Mouse (Mus musculus) erythroblast, embryonic 14.5 days (primary cell): ENCODE measurements around the gene Cse1l. TPM values are rescaled to one million over a fixed set of nuclear protein-coding genes. Genes with fewer than 3 reads are reported as not detected.

ENCODE experiments used
- H3K27me3 ChIP-seq: 2 replicates; pipeline ENCODE4 v1.6.1; 2012; ENCODE audit warnings: inconsistent platforms; ENCODE audit not compliant: control insufficient read depth
- H3K36me3 ChIP-seq: 2 replicates; pipeline ENCODE4 v1.6.1; 2012; ENCODE audit warnings: mild to moderate bottlenecking, inconsistent platforms; ENCODE audit not compliant: control insufficient read depth
- H3K4me1 ChIP-seq: 2 replicates; pipeline ENCODE4 v1.6.1; 2012; ENCODE audit warnings: inconsistent platforms; ENCODE audit not compliant: control insufficient read depth
- H3K4me3 ChIP-seq: replicated peaks from 2 replicates; pipeline ENCODE3; 2012; ENCODE audit warnings: moderate library complexity, mild to moderate bottlenecking, inconsistent platforms
- H3K9me3 ChIP-seq: 2 replicates; pipeline ENCODE4 v1.6.1; 2012; ENCODE audit warnings: low read length, inconsistent platforms, mixed read lengths; ENCODE audit not compliant: control insufficient read depth
- GATA1 ChIP-seq: IDR thresholded peaks from 2 replicates; pipeline ENCODE4 v1.6.1; 2012; ENCODE audit warnings: low read length, inconsistent platforms, mixed read lengths
- TAL1 ChIP-seq: IDR thresholded peaks from 3 replicates; pipeline ENCODE4 v1.6.1; 2012; ENCODE audit warnings: low read length, inconsistent platforms, mixed read lengths
- polyA plus RNA-seq: library from polyadenylated mRNA; stranded (reverse); fragments of >175 nt; gene quantifications from 2 replicates; pipeline ENCODE4 v1.2.3, GENCODE M21; 2012

Gene Cse1l
- polyA plus RNA-seq, 1 experiment = 0.16 TPM

GRCm38 (mm10) chr2:166875561-166875960, 30.3 kb upstream of the Cse1l start:
- Histone ChIP-seq H3K27me3 (no peaks in the 10 kb centered on the region), H3K4me3 (no peak overlapping the region), H3K4me1 (no peaks in the 10 kb centered on the region), H3K9me3 (no peaks in the 10 kb centered on the region), H3K36me3 (peaks cover 89% of the 10 kb centered on the region)
- no peak for TF ChIP-seq TAL1
- TF ChIP-seq GATA1 = no peak

GRCm38 (mm10) chr2:166876331-166876730, 29.5 kb upstream of the Cse1l start:
- no peak overlapping the region for H3K4me3 ChIP-seq
- TF ChIP-seq TAL1 (no peak), GATA1 (no peak)
- no peaks in the 10 kb centered on the region for H3K9me3 ChIP-seq
- no peaks in the 10 kb centered on the region for H3K4me1 ChIP-seq
- H3K36me3 ChIP-seq = peaks cover 89% of the 10 kb centered on the region
- H3K27me3 ChIP-seq = no peaks in the 10 kb centered on the region

- H3K36me3 ChIP-seq = peaks cover 73% of the 10 kb centered on the region
- H3K4me1 ChIP-seq = peaks cover 2% of the 10 kb centered on the region; the same call in 1 of the 2 replicates
- H3K9me3 ChIP-seq = no peaks in the 10 kb centered on the region
- TF ChIP-seq GATA1 (no peak), TAL1 (no peak)
- H3K27me3 ChIP-seq = no peaks in the 10 kb centered on the region
- H3K4me3 ChIP-seq = no peak overlapping the region
Measured at GRCm38 (mm10) chr2:166885066-166885465, 20.8 kb upstream of the Cse1l start.

- TF ChIP-seq TAL1 = no peak
- no peak for TF ChIP-seq GATA1
- no peaks in the 10 kb centered on the region for H3K27me3 ChIP-seq
- no peak overlapping the region for H3K4me3 ChIP-seq
- peaks cover 2% of the 10 kb centered on the region; the same call in 1 of the 2 replicates for H3K4me1 ChIP-seq
- H3K36me3 ChIP-seq = peaks cover 79% of the 10 kb centered on the region
- no peaks in the 10 kb centered on the region for H3K9me3 ChIP-seq
Measured at GRCm38 (mm10) chr2:166885619-166886018, 20.2 kb upstream of the Cse1l start.

GRCm38 (mm10) chr2:166886231-166886630, 19.6 kb upstream of the Cse1l start:
- no peak overlapping the region for H3K4me3 ChIP-seq
- H3K36me3 ChIP-seq = peaks cover 77% of the 10 kb centered on the region
- H3K4me1 ChIP-seq = peaks cover 2% of the 10 kb centered on the region; the same call in 1 of the 2 replicates
- H3K9me3 ChIP-seq = no peaks in the 10 kb centered on the region
- TF ChIP-seq TAL1 = no peak
- TF ChIP-seq GATA1 = no peak
- no peaks in the 10 kb centered on the region for H3K27me3 ChIP-seq

- H3K9me3 ChIP-seq = no peaks in the 10 kb centered on the region
- no peak overlapping the region for H3K4me3 ChIP-seq
- peaks cover 79% of the 10 kb centered on the region for H3K36me3 ChIP-seq
- TF ChIP-seq TAL1 = no peak
- H3K4me1 ChIP-seq = peaks cover 2% of the 10 kb centered on the region; the same call in 1 of the 2 replicates
- no peaks in the 10 kb centered on the region for H3K27me3 ChIP-seq
Measured at GRCm38 (mm10) chr2:166887816-166888215, 18.0 kb upstream of the Cse1l start.

GRCm38 (mm10) chr2:166891366-166891880, 14.4 kb upstream of the Cse1l start:
- Histone ChIP-seq H3K9me3 (no peaks in the 10 kb centered on the region), H3K36me3 (peaks cover 84% of the 10 kb centered on the region)

GRCm38 (mm10) chr2:166892158-166892680, 13.6 kb upstream of the Cse1l start:
- peaks cover 80% of the 10 kb centered on the region for H3K36me3 ChIP-seq
- H3K9me3 ChIP-seq = no peaks in the 10 kb centered on the region
- TF ChIP-seq TAL1 = no peak
- no peak for TF ChIP-seq GATA1
- no peaks in the 10 kb centered on the region for H3K27me3 ChIP-seq
- H3K4me1 ChIP-seq = no peaks in the 10 kb centered on the region
- H3K4me3 ChIP-seq = no peak overlapping the region

More at GRCm38 (mm10) chr2:166891366-166891880, 14.4 kb upstream of the Cse1l start:
- Histone ChIP-seq H3K4me3 (no peak overlapping the region), H3K4me1 (no peaks in the 10 kb centered on the region), H3K27me3 (no peaks in the 10 kb centered on the region)
- TF ChIP-seq GATA1 = no peak
- no peak for TF ChIP-seq TAL1

- H3K36me3 ChIP-seq = peaks cover 75% of the 10 kb centered on the region
- no peaks in the 10 kb centered on the region for H3K27me3 ChIP-seq
- TF ChIP-seq GATA1 = no peak
- no peak for TF ChIP-seq TAL1
- H3K4me3 ChIP-seq = no peak overlapping the region
- no peaks in the 10 kb centered on the region for H3K4me1 ChIP-seq
- H3K9me3 ChIP-seq = no peaks in the 10 kb centered on the region
Measured at GRCm38 (mm10) chr2:166893036-166893435, 12.8 kb upstream of the Cse1l start.

GRCm38 (mm10) chr2:166896368-166896767, 9.5 kb upstream of the Cse1l start:
- H3K9me3 ChIP-seq = no peaks in the 10 kb centered on the region
- no peak for TF ChIP-seq TAL1
- TF ChIP-seq GATA1 = no peak
- H3K4me1 ChIP-seq = peaks cover 3% of the 10 kb centered on the region
- no peaks in the 10 kb centered on the region for H3K27me3 ChIP-seq
- no peak overlapping the region for H3K4me3 ChIP-seq
- H3K36me3 ChIP-seq = peaks cover 56% of the 10 kb centered on the region
